Mouse (Mus musculus) heart, embryonic 15.5 days (tissue): ENCODE results near the gene Shkbp1. TPM values are rescaled to one million over a fixed set of nuclear protein-coding genes. Genes with fewer than 3 reads are reported as not detected.

Experiments
- polyA plus RNA-seq: library from polyadenylated mRNA; unstranded; fragments of >200 nt; fragmentation: Nextera tagmentation; extraction: Ambion mirVana; gene quantifications from 2 replicates; pipeline ENCODE4 v1.2.1, GENCODE M21; 2015

Gene Shkbp1
- polyA plus RNA-seq, 1 experiment from 2014 or later, result 19.8 TPM

Other genes starting within 250 kb of the Shkbp1 start
- gene Cyp2f2, start 236.1 kb downstream of the Shkbp1 start, polyA plus RNA-seq, result 4.0 and 20.7 TPM in 2 replicates
- gene Cyp2t4, start 202.3 kb downstream of the Shkbp1 start, polyA plus RNA-seq, result 0.11 TPM in 1 of 2 replicates, not detected in the other
- gene Egln2, start 189.2 kb downstream of the Shkbp1 start, polyA plus RNA-seq, result 45.7 and 65.8 TPM in 2 replicates
- 43.0 and 52.6 TPM in 2 replicates for gene Rab4b, start 177.1 kb downstream of the Shkbp1 start, polyA plus RNA-seq
- gene Gm21983, start 174.9 kb downstream of the Shkbp1 start, polyA plus RNA-seq, result not detected in 2 replicates
- 4.9 and 12.8 TPM in 2 replicates for gene Mia, start 174.9 kb downstream of the Shkbp1 start, polyA plus RNA-seq
- 2.6 and 3.1 TPM in 2 replicates for gene BC024978, start 160.2 kb downstream of the Shkbp1 start, polyA plus RNA-seq
- gene Snrpa, start 159.7 kb downstream of the Shkbp1 start, polyA plus RNA-seq, result 111 and 166 TPM in 2 replicates
- gene Itpkc, start 127.4 kb downstream of the Shkbp1 start, polyA plus RNA-seq, result 2.4 and 2.8 TPM in 2 replicates
- 13.9 and 14.7 TPM in 2 replicates for gene Coq8b, start 123.0 kb downstream of the Shkbp1 start, polyA plus RNA-seq
- gene Numbl, start 97.6 kb downstream of the Shkbp1 start, polyA plus RNA-seq, result 9.2 and 13.8 TPM in 2 replicates
- 61.7 and 99.9 TPM in 2 replicates for gene Ltbp4, start 18.3 kb downstream of the Shkbp1 start, polyA plus RNA-seq
- gene Gm20479, start 1.4 kb upstream of the Shkbp1 start, polyA plus RNA-seq, result 0.34 TPM in 1 of 2 replicates, not detected in the other
- 0.11 and 0.39 TPM in 2 replicates for gene Sptbn4, start 91.7 kb upstream of the Shkbp1 start, polyA plus RNA-seq
- gene Blvrb, start 92.0 kb upstream of the Shkbp1 start, polyA plus RNA-seq, result 51.4 and 67.5 TPM in 2 replicates
- 19.0 and 21.9 TPM in 2 replicates for gene Sertad3, start 117.7 kb upstream of the Shkbp1 start, polyA plus RNA-seq
- gene Sertad1, start 130.9 kb upstream of the Shkbp1 start, polyA plus RNA-seq, result 34.9 and 37.2 TPM in 2 replicates
- 1.7 and 3.0 TPM in 2 replicates for gene Prx, start 143.3 kb upstream of the Shkbp1 start, polyA plus RNA-seq
- 0.29 TPM in 2 replicates for gene Hipk4, start 167.2 kb upstream of the Shkbp1 start, polyA plus RNA-seq
- 49.3 and 73.2 TPM in 2 replicates for gene Pld3, start 197.2 kb upstream of the Shkbp1 start, polyA plus RNA-seq
- 36.9 and 39.1 TPM in 2 replicates for gene 2310022A10Rik, start 197.2 kb upstream of the Shkbp1 start, polyA plus RNA-seq
- gene Akt2, start 235.5 kb upstream of the Shkbp1 start, polyA plus RNA-seq, result 69.3 and 80.4 TPM in 2 replicates